Mouse (Mus musculus) B cell, adult 62 days (primary cell): ENCODE measurements around the gene Gm17521. TPM values are rescaled to one million over a fixed set of nuclear protein-coding genes. Genes with fewer than 3 reads are reported as not detected.

Source experiments
- total RNA-seq: library from RNA; stranded (reverse); gene quantifications from 4 replicates; pipeline ENCODE4 v1.2.4, GENCODE M21; 2023

Gm17521 gene
- not detected in 4 replicates for total RNA-seq

DNA sequence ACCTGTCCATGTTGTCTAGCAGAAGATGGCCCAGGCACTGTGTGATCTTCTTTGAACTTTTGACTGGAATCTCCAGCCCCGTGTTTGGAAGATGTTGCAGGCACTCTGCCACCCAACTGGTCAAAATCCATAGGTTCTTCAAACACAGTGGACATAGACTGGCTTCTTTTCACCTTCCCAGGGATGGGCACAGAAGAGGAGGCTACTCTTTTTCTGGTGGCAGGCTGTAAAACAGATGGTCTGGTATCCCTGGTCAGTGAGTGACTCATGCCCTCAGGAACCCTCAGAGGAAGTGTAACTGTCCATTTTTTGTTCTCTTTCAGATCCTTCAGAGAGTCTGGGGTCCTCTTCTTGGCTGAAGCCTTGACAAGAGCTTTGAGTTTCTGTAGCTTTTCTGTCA is at the start of gene Gm17521:
Gene Gm17521 (minus strand): TSS at position 101 of the 400 bp plus-strand sequence.

Other genes starting within 250 kb of the Gm17521 start
- 0.77 to 2.2 TPM (median 1.4 TPM) in 4 replicates for gene Cldn34c1, start 73.8 kb upstream of the Gm17521 start, total RNA-seq
- gene Srsx, start 192.8 kb upstream of the Gm17521 start, total RNA-seq = not detected in 4 replicates
- not detected in 4 replicates for gene Gm17577, start 217.2 kb upstream of the Gm17521 start, total RNA-seq